Mouse (Mus musculus): Measurements from ENCODE around the gene Eefsec. TPM values are rescaled to one million over a fixed set of nuclear protein-coding genes. Genes with fewer than 3 reads are reported as not detected.

The Eefsec gene
- polyA plus RNA-seq, 1 experiment from 2014 or later: 41.3 TPM

DNA sequence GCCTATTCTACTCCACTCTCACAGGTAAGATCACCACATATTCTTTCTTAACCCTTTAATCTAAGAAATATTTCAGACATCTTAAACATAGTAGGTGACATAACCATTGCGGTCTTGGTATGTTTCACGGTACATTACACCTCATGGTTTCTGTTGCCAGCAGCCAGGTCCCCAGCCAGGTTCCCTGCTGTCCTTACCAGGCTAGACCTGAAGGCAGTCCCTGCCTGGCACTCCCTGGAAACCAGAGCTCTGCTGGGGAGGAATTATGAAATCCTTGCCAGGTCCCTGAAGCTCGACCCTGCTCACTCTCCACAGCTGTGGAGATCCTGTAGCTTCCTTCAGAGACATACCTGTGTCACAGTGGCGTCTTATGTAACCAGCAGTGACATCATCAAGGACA is 230.1 kb downstream of the Eefsec start:
- H3K36me3 ChIP-seq (ENCODE audit: control insufficient read depth, insufficient read depth, low read length): no peaks in the 10 kb centered on the region
- H3K9me3 ChIP-seq (ENCODE audit: control insufficient read depth, low read length): no peaks in the 10 kb centered on the region
- H3K4me3 ChIP-seq (ENCODE audit: low read depth, low read length): no peak overlapping the region
- H3K4me2 ChIP-seq (ENCODE audit: low read depth, low read length, severe bottlenecking): no peak overlapping the region
- no peaks in the 10 kb centered on the region for H3K27me3 ChIP-seq (ENCODE audit: control insufficient read depth, insufficient read depth, low read length)
- DNase-seq (ENCODE audit: low spot score) (no peak), ATAC-seq (replicated peaks; ENCODE audit: low FRiP score) (no peak)
- H3K9ac ChIP-seq (ENCODE audit: low read length): no peak overlapping the region
- WGBS: 82% methylated on average over 4 of the region's 4 CpGs
- no peaks in the 10 kb centered on the region for H3K4me1 ChIP-seq (replicated peaks; ENCODE audit: control insufficient read depth, insufficient read depth, low read length)
- H3K27ac ChIP-seq (ENCODE audit: low read depth, low read length): no peak overlapping the region

DNA sequence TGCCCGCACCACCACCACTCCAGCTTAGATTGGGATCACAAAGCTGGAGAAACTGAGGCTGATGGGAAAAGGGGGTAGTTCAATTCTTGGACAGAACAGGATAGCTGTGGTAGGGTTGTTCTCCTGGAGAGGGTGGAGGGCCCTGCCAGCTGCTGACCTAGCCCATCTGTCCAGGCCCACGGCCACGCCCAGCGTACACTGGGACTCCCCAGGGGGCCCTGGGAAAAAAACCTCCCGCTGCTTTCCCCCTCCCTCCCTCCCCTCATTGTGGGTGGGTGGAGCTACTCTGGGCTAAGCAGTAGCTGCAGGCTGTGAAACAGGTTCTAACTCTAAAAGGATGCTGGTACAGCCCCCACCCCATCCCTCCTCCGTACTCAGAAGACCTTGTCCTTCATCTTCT is 230.5 kb downstream of the Eefsec start:
- WGBS: 50% methylated on average over 6 of the region's 6 CpGs
- H3K9me3 ChIP-seq (ENCODE audit: control insufficient read depth, low read length): no peaks in the 10 kb centered on the region
- no peak overlapping the region for H3K4me2 ChIP-seq (ENCODE audit: low read depth, low read length, severe bottlenecking)
- no peak overlapping the region for H3K4me3 ChIP-seq (ENCODE audit: low read depth, low read length)
- no peak for ATAC-seq (replicated peaks; ENCODE audit: low FRiP score)
- no peaks in the 10 kb centered on the region for H3K4me1 ChIP-seq (replicated peaks; ENCODE audit: control insufficient read depth, insufficient read depth, low read length)
- H3K36me3 ChIP-seq (ENCODE audit: control insufficient read depth, insufficient read depth, low read length): no peaks in the 10 kb centered on the region
- H3K9ac ChIP-seq (ENCODE audit: low read length): no peak overlapping the region
- no peaks in the 10 kb centered on the region for H3K27me3 ChIP-seq (ENCODE audit: control insufficient read depth, insufficient read depth, low read length)
- no peak for DNase-seq (ENCODE audit: low spot score)
- H3K27ac ChIP-seq (ENCODE audit: low read depth, low read length): no peak overlapping the region

DNA sequence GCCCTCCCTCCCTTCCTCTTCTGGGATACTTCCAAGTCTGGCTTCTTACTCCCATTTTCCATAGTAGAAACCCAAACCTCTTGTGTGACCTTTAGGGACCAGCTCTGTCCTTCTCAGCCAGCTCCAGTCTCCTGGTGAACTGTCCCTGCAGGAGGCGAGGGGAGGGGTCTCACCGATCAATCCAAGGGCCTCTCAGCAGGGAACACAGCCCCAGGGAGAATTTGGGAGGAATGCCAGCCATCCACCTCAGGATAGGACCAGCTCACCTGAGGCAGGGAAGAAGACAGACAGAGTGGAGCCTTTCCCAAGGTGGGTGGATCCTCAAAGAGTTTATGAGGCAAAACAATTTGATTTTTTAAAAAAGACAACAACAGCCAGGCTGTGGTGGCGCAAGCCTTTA is 236.2 kb downstream of the Eefsec start:
- H3K9ac ChIP-seq (ENCODE audit: low read length): no peak overlapping the region
- H3K27me3 ChIP-seq (ENCODE audit: control insufficient read depth, insufficient read depth, low read length): peaks cover 22% of the 10 kb centered on the region
- no peaks in the 10 kb centered on the region for H3K36me3 ChIP-seq (ENCODE audit: control insufficient read depth, insufficient read depth, low read length)
- WGBS: 62% methylated on average over 3 of the region's 3 CpGs
- DNase-seq (ENCODE audit: low spot score) (no peak), ATAC-seq (replicated peaks; ENCODE audit: low FRiP score) (no peak)
- H3K4me2 ChIP-seq (ENCODE audit: low read depth, low read length, severe bottlenecking): no peak overlapping the region
- H3K4me1 ChIP-seq (replicated peaks; ENCODE audit: control insufficient read depth, insufficient read depth, low read length): no peaks in the 10 kb centered on the region
- H3K27ac ChIP-seq (ENCODE audit: low read depth, low read length): no peak overlapping the region
- H3K4me3 ChIP-seq (ENCODE audit: low read depth, low read length): no peak overlapping the region
- no peaks in the 10 kb centered on the region for H3K9me3 ChIP-seq (ENCODE audit: control insufficient read depth, low read length)

DNA sequence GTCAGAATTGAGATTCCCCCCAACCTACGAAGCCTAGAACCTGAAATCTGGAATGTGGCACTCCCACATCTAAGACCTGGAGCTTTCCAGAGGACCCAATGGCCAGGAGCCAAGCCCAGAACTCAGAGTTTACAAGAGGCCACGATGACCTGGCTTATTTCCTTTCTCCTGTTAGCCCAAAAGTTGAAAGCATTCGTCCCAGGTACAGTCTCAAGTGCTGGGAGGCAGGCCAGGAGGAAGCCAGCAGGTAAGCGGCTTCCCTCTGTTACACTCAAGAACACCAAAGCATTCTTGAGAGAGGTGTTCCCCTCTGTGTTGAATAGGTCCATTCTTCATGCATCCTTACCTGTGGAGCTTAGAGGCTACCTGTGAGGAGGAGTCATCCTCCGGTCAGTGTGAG is 236.9 kb downstream of the Eefsec start:
- 80% methylated on average over 5 of the region's 5 CpGs for WGBS
- no peak overlapping the region for H3K27ac ChIP-seq (ENCODE audit: low read depth, low read length)
- no peak overlapping the region for H3K4me2 ChIP-seq (ENCODE audit: low read depth, low read length, severe bottlenecking)
- H3K4me1 ChIP-seq (replicated peaks; ENCODE audit: control insufficient read depth, insufficient read depth, low read length): no peaks in the 10 kb centered on the region
- DNase-seq (ENCODE audit: low spot score) (no peak), ATAC-seq (replicated peaks; ENCODE audit: low FRiP score) (no peak)
- no peaks in the 10 kb centered on the region for H3K36me3 ChIP-seq (ENCODE audit: control insufficient read depth, insufficient read depth, low read length)
- H3K9me3 ChIP-seq (ENCODE audit: control insufficient read depth, low read length): no peaks in the 10 kb centered on the region
- H3K4me3 ChIP-seq (ENCODE audit: low read depth, low read length): no peak overlapping the region
- H3K27me3 ChIP-seq (ENCODE audit: control insufficient read depth, insufficient read depth, low read length): peaks cover 29% of the 10 kb centered on the region
- no peak overlapping the region for H3K9ac ChIP-seq (ENCODE audit: low read length)

DNA sequence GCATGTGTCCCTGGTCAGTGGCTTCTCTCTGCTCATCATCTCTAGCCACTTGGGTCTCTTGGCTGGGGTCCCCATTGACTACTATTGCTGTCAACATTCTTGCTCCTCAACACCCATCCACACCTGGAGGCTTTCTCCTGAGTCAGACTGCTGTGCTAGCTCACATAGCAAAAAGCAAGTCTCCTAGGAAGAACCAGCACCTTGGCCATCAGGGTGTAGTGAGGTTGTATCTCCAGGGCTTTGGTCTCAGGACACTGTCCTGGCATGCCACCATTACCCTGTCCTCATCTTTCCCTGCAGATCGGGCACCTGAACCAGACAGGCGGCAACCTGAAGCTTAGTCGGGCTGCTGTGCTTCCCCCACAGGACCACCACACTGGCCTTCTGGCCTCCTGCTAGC is 238.0 kb downstream of the Eefsec start:
- DNase-seq (ENCODE audit: low spot score): no peak
- Histone ChIP-seq H3K36me3 (ENCODE audit: control insufficient read depth, insufficient read depth, low read length) (no peaks in the 10 kb centered on the region), H3K27ac (ENCODE audit: low read depth, low read length) (no peak overlapping the region), H3K4me1 (replicated peaks; ENCODE audit: control insufficient read depth, insufficient read depth, low read length) (no peaks in the 10 kb centered on the region), H3K4me2 (ENCODE audit: low read depth, low read length, severe bottlenecking) (no peak overlapping the region), H3K9ac (ENCODE audit: low read length) (no peak overlapping the region), H3K27me3 (ENCODE audit: control insufficient read depth, insufficient read depth, low read length) (peaks cover 40% of the 10 kb centered on the region), H3K9me3 (ENCODE audit: control insufficient read depth, low read length) (no peaks in the 10 kb centered on the region), H3K4me3 (ENCODE audit: low read depth, low read length) (no peak overlapping the region)
- 95% methylated on average over 3 of the region's 3 CpGs for WGBS
- ATAC-seq (replicated peaks; ENCODE audit: low FRiP score): no peak

DNA sequence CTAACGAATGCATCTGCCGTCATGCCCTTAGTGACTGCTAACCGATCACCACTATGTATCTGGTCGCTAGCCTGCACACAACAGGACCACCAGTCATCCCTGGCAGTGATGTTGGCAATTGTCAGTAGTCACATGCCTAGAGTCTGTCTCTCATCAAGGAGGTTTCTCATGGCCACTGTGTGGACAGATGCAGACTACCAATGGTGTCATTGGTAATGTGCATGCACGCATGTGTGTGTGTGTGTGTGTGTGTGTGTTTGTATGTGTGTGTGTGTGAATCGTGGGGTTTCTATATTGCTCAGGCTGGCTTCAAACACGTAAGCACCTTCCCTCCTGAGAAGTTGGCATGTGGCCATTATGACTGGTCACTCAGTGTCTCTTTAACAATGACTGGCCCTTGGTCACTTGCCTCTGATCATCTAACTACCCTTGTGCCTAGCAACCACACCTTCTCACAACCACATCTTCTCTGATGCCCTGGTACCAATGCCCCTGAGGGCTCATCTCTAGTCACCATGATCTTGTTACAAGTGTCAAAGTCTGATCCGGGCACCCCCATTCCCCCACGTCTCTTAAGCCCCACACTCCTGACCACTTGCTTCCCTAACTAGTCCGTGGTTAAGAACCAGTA is 238.8 kb downstream of the Eefsec start:
- no peak for ATAC-seq (replicated peaks; ENCODE audit: low FRiP score)
- no peak overlapping the region for H3K27ac ChIP-seq (ENCODE audit: low read depth, low read length)
- H3K9ac ChIP-seq (ENCODE audit: low read length): no peak overlapping the region
- WGBS: 86% methylated on average over 10 of the region's 10 CpGs
- H3K9me3 ChIP-seq (ENCODE audit: control insufficient read depth, low read length): no peaks in the 10 kb centered on the region
- no peaks in the 10 kb centered on the region for H3K36me3 ChIP-seq (ENCODE audit: control insufficient read depth, insufficient read depth, low read length)
- H3K4me3 ChIP-seq (ENCODE audit: low read depth, low read length): no peak overlapping the region
- no peak for DNase-seq (ENCODE audit: low spot score)
- peaks cover 46% of the 10 kb centered on the region for H3K27me3 ChIP-seq (ENCODE audit: control insufficient read depth, insufficient read depth, low read length)
- no peak overlapping the region for H3K4me2 ChIP-seq (ENCODE audit: low read depth, low read length, severe bottlenecking)
- H3K4me1 ChIP-seq (replicated peaks; ENCODE audit: control insufficient read depth, insufficient read depth, low read length): no peaks in the 10 kb centered on the region

Other genes with a start within 250 kb of the Eefsec start
- not detected in 2 replicates for gene Dnajb8, start 224.3 kb downstream of the Eefsec start, polyA plus RNA-seq (2014; fragmentation: Nextera tagmentation; extraction: Ambion mirVana)
- 166 and 175 TPM in 2 replicates for gene Ruvbl1, start 18.9 kb upstream of the Eefsec start, polyA plus RNA-seq (2014; fragmentation: Nextera tagmentation; extraction: Ambion mirVana)
- 199 and 202 TPM in 2 replicates for gene Sec61a1, start 72.4 kb upstream of the Eefsec start, polyA plus RNA-seq (2014; fragmentation: Nextera tagmentation; extraction: Ambion mirVana)
- gene Kbtbd12, start 191.4 kb upstream of the Eefsec start, polyA plus RNA-seq (2014; fragmentation: Nextera tagmentation; extraction: Ambion mirVana): 0.21 TPM in 1 of 2 replicates, not detected in the other